Mouse (Mus musculus) MEL (cell line): ENCODE results near the gene Tmem158. TPM values are rescaled to one million over a fixed set of nuclear protein-coding genes. Genes with fewer than 3 reads are reported as not detected.

Source experiments
- DNase-seq: peaks from one replicate; pipeline ENCODE4 v3.0.0; 2011; ENCODE audit warnings: low read depth, low spot score
- H3K27ac ChIP-seq: 2 replicates; pipeline ENCODE4 v1.5.1; 2012; ENCODE audit warnings: low read depth, mild to moderate bottlenecking, control low read depth, low read length, moderate library complexity; ENCODE audit not compliant: control insufficient read depth
- H3K27me3 ChIP-seq, 2 experiments: fragments of 150-350 bp in 1 of 2; sonication (generic) in 1 of 2; 2 replicates each; pipeline ENCODE4 v1.6.1; 2012; ENCODE audit warnings: low read length in 2 of 2, mild to moderate bottlenecking in 2 of 2, improper control_type of control experiment in 1 of 2, moderate library complexity in 1 of 2; ENCODE audit not compliant: insufficient read depth in 2 of 2, control insufficient read depth in 1 of 2
- H3K36me3 ChIP-seq, 2 experiments: 2 replicates each; pipeline ENCODE4 v1.6.1; 2012 to 2014; ENCODE audit warnings: low read length in 2 of 2, improper control_type of control experiment in 1 of 2, inconsistent platforms in 1 of 2, mild to moderate bottlenecking in 1 of 2; ENCODE audit not compliant: insufficient read depth in 2 of 2, control insufficient read depth in 1 of 2
- H3K4me1 ChIP-seq, 2 experiments: fragments of 150-350 bp in 1 of 2; sonication (generic) in 1 of 2; 2 replicates each; pipeline ENCODE4 v1.6.1; 2012; ENCODE audit warnings: low read length in 2 of 2, improper control_type of control experiment in 1 of 2, mild to moderate bottlenecking in 1 of 2; ENCODE audit not compliant: insufficient read depth in 2 of 2, control insufficient read depth in 1 of 2
- H3K4me3 ChIP-seq, 2 experiments: fragments of 150-350 bp in 1 of 2; sonication (generic) in 1 of 2; 2 replicates each; pipeline ENCODE4 v1.5.1; 2012; ENCODE audit warnings: low read depth in 2 of 2, low read length in 2 of 2, mild to moderate bottlenecking in 2 of 2, moderate library complexity in 2 of 2, control low read depth in 1 of 2, improper control_type of control experiment in 1 of 2; ENCODE audit not compliant: control insufficient read depth in 1 of 2, insufficient read depth in 1 of 2
- H3K79me2 ChIP-seq: 2 replicates; pipeline ENCODE4 v1.6.1; 2012; ENCODE audit warnings: mild to moderate bottlenecking, low read length, moderate library complexity; ENCODE audit not compliant: control insufficient read depth, poor library complexity, insufficient read depth
- H3K9ac ChIP-seq: 2 replicates; pipeline ENCODE4 v1.6.1; 2012; ENCODE audit warnings: low read depth, mild to moderate bottlenecking, control low read depth, low read length, moderate library complexity; ENCODE audit not compliant: control insufficient read depth, poor library complexity, severe bottlenecking
- H3K9me3 ChIP-seq: fragments of 150-350 bp; sonication (generic); replicated peaks from 2 replicates; pipeline ENCODE4 v1.6.1; 2012; ENCODE audit warnings: mild to moderate bottlenecking, low read length, improper control_type of control experiment, moderate library complexity; ENCODE audit not compliant: insufficient read depth
- CHD1 ChIP-seq: IDR thresholded peaks from 2 replicates; pipeline ENCODE4 v1.6.1; 2012; ENCODE audit warnings: low read depth, mild to moderate bottlenecking, inconsistent platforms, low read length, improper control_type of control experiment
- CHD2 ChIP-seq: IDR thresholded peaks from 2 replicates; pipeline ENCODE4 v1.6.1; 2011; ENCODE audit warnings: low read length, improper control_type of control experiment
- CTCF ChIP-seq, 3 experiments: IDR thresholded peaks in 2 of 3; conservative IDR thresholded peaks in 1 of 3; 2 replicates each; pipeline ENCODE4 v1.5.1; 2011 to 2012; ENCODE audit warnings: low read length in 3 of 3, low read depth in 2 of 3, mild to moderate bottlenecking in 2 of 3, improper control_type of control experiment in 1 of 3, inconsistent platforms in 1 of 3, mixed read lengths in 1 of 3, moderate library complexity in 1 of 3; ENCODE audit not compliant: control insufficient read depth in 1 of 3, insufficient read depth in 1 of 3, poor library complexity in 1 of 3, severe bottlenecking in 1 of 3
- E2F4 ChIP-seq: IDR thresholded peaks from 2 replicates; pipeline ENCODE4 v1.6.1; 2011; ENCODE audit warnings: low read depth, low read length, improper control_type of control experiment, borderline replicate concordance
- GATA1 ChIP-seq: IDR thresholded peaks from 2 replicates; pipeline ENCODE4 v1.6.1; 2011; ENCODE audit warnings: low read depth, low read length, improper control_type of control experiment
- KAT2A ChIP-seq: conservative IDR thresholded peaks from 2 replicates; pipeline ENCODE4 v1.6.1; 2012; ENCODE audit warnings: low read depth, low read length, improper control_type of control experiment, inconsistent platforms
- MEF2A ChIP-seq: IDR thresholded peaks from 2 replicates; pipeline ENCODE4 v1.6.1; 2014; ENCODE audit warnings: low read depth, mild to moderate bottlenecking, inconsistent platforms, low read length, improper control_type of control experiment; ENCODE audit not compliant: poor library complexity, insufficient replicate concordance, severe bottlenecking; ENCODE audit errors: extremely low read depth
- NELFE ChIP-seq: IDR thresholded peaks from 2 replicates; pipeline ENCODE4 v1.6.1; 2011; ENCODE audit warnings: low read depth, low read length, improper control_type of control experiment
- NRF1 ChIP-seq: IDR thresholded peaks from 2 replicates; pipeline ENCODE4 v1.6.1; 2014; ENCODE audit warnings: low read depth, mild to moderate bottlenecking, inconsistent platforms, low read length, improper control_type of control experiment, moderate library complexity; ENCODE audit not compliant: poor library complexity, insufficient read depth, severe bottlenecking
- RCOR1 ChIP-seq: IDR thresholded peaks from 2 replicates; pipeline ENCODE4 v1.6.1; 2012; ENCODE audit warnings: low read depth, mild to moderate bottlenecking, inconsistent platforms, low read length, improper control_type of control experiment
- TAL1 ChIP-seq: IDR thresholded peaks from 2 replicates; pipeline ENCODE4 v1.6.1; 2012; ENCODE audit warnings: mild to moderate bottlenecking, inconsistent platforms, low read length, moderate library complexity, mixed read lengths
- TBP ChIP-seq: IDR thresholded peaks from 2 replicates; pipeline ENCODE4 v1.8.0; 2011; ENCODE audit warnings: low read depth, low read length, improper control_type of control experiment
- TCF12 ChIP-seq: IDR thresholded peaks from 2 replicates; pipeline ENCODE4 v1.6.1; 2014; ENCODE audit warnings: low read depth, mild to moderate bottlenecking, inconsistent platforms, low read length, improper control_type of control experiment, moderate library complexity
- USF1 ChIP-seq: IDR thresholded peaks from 2 replicates; pipeline ENCODE4 v1.6.1; 2014; ENCODE audit warnings: low read depth, mild to moderate bottlenecking, inconsistent platforms, low read length, improper control_type of control experiment, moderate library complexity
- USF2 ChIP-seq, 2 experiments: IDR thresholded peaks; 2 replicates each; pipeline ENCODE4 v1.6.1; 2011 to 2012; ENCODE audit warnings: improper control_type of control experiment in 2 of 2, low read length in 2 of 2, borderline replicate concordance in 1 of 2, inconsistent platforms in 1 of 2, low read depth in 1 of 2, mild to moderate bottlenecking in 1 of 2; ENCODE audit not compliant: insufficient read depth in 1 of 2
- ZC3H11A ChIP-seq: IDR thresholded peaks from 2 replicates; pipeline ENCODE4 v1.6.1; 2012; ENCODE audit warnings: low read depth, mild to moderate bottlenecking, inconsistent platforms, low read length, improper control_type of control experiment
- ZNF384 ChIP-seq: IDR thresholded peaks from 2 replicates; pipeline ENCODE4 v1.6.1; 2012; ENCODE audit warnings: low read depth, mild to moderate bottlenecking, inconsistent platforms, low read length, improper control_type of control experiment
- polyA plus RNA-seq, 2 experiments: library from polyadenylated mRNA; stranded (reverse) in 1 of 2; unstranded in 1 of 2; fragments of >175 nt in 1 of 2; fragments of >200 nt in 1 of 2; gene quantifications; 2 replicates each; pipeline versions ENCODE4 v1.2.1 to v1.2.4; 2012; ENCODE audit warnings: low replicate concordance in 2 of 2, low read depth in 1 of 2; ENCODE audit not compliant: insufficient read length in 2 of 2, insufficient read depth in 1 of 2, missing spikeins in 1 of 2
- total RNA-seq: library from RNA; depleted of rRNA; stranded (reverse); fragments of 300-350 nt; gene quantifications from 2 replicates; pipeline ENCODE4 v1.2.3, GENCODE M21; 2012

Tmem158 gene
- total and polyA plus RNA-seq, 3 experiments = 5.0 to 10.1 TPM; not detected in 1

DNA sequence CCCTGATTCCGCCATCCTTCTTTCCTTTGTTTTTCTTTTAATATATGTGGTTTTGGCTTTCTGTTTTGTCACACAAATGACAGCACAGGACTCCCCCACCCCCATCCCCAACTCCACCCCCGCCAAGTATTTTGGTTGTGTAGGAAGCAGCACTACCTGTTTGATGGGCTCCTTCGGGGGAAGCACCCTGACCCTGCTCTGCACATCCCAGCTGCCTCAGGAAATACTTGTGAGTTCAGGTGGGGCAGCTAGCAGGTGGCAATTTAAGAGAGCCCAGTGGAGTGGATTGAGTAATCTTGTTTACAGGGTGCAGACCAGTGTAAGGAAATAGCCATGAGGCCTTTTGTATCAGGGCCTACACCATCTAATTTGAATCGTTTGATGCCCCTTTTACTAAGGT is 30.7 kb downstream of the Tmem158 start:
- no peaks in the 10 kb centered on the region for H3K79me2 ChIP-seq
- H3K9me3 ChIP-seq = no peaks in the 10 kb centered on the region
- TF ChIP-seq CTCF (IDR thresholded peaks at IDR 0.05 in 2 of 3, conservative IDR thresholded peaks at IDR 0.05 in 1 of 3; ENCODE audit: control insufficient read depth in 1 of 3, insufficient read depth in 1 of 3, low read depth in 2 of 3, low read length in 3 of 3, poor library complexity in 1 of 3, severe bottlenecking in 1 of 3) = no peak
- TF ChIP-seq GATA1 = no peak
- TF ChIP-seq NELFE = no peak
- TF ChIP-seq E2F4 = no peak
- TF ChIP-seq TBP = no peak
- TF ChIP-seq MEF2A = no peak
- TF ChIP-seq RCOR1 = no peak
- TF ChIP-seq CHD1 = no peak
- no peak for TF ChIP-seq NRF1
- no peak for TF ChIP-seq CHD2
- TF ChIP-seq USF1 = no peak
- TF ChIP-seq ZC3H11A = no peak
- H3K4me1 ChIP-seq = peaks cover 4 to 15% of the 10 kb centered on the region in 2 experiments
- H3K27ac ChIP-seq = no peak overlapping the region
- peaks cover 0 to 11% of the 10 kb centered on the region in 2 experiments; a peak in 2 of 4 replicates for H3K36me3 ChIP-seq
- H3K4me3 ChIP-seq = no peak overlapping the region
- no peak for DNase-seq
- no peaks in the 10 kb centered on the region for H3K27me3 ChIP-seq
- H3K9ac ChIP-seq = no peak overlapping the region

DNA sequence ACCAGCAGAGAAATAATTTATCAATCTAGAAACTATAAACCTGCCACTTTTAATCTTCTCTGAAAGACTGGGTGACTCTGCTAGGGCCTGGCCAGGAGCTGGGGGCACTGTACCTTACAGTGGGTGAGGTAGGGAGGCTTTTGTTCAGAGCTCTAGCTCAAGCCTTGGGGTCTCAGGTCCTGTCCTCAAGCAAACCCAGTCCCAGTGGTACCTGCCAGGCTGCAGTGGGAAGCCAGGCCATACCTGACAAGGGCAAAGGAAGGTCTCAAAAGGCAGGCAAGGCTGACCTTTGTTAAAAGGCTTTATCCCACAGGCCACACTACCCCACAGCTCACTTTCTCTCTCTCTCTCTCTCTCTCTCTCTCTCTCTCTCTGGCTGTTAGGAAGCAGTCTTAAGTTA is 31.9 kb downstream of the Tmem158 start:
- DNase-seq = no peak
- peaks cover 0 to 11% of the 10 kb centered on the region in 2 experiments; a peak in 2 of 4 replicates for H3K36me3 ChIP-seq
- H3K4me1 ChIP-seq = peaks cover 4 to 17% of the 10 kb centered on the region in 2 experiments
- H3K27ac ChIP-seq = no peak overlapping the region
- no peak overlapping the region for H3K9ac ChIP-seq
- no peaks in the 10 kb centered on the region for H3K9me3 ChIP-seq
- no peak for TF ChIP-seq USF2 (IDR thresholded peaks at IDR 0.05; ENCODE audit: borderline replicate concordance in 1 of 2, insufficient read depth in 1 of 2, low read depth in 1 of 2, low read length in 2 of 2)
- H3K4me3 ChIP-seq = no peak overlapping the region
- no peaks in the 10 kb centered on the region for H3K79me2 ChIP-seq
- no peaks in the 10 kb centered on the region for H3K27me3 ChIP-seq

DNA sequence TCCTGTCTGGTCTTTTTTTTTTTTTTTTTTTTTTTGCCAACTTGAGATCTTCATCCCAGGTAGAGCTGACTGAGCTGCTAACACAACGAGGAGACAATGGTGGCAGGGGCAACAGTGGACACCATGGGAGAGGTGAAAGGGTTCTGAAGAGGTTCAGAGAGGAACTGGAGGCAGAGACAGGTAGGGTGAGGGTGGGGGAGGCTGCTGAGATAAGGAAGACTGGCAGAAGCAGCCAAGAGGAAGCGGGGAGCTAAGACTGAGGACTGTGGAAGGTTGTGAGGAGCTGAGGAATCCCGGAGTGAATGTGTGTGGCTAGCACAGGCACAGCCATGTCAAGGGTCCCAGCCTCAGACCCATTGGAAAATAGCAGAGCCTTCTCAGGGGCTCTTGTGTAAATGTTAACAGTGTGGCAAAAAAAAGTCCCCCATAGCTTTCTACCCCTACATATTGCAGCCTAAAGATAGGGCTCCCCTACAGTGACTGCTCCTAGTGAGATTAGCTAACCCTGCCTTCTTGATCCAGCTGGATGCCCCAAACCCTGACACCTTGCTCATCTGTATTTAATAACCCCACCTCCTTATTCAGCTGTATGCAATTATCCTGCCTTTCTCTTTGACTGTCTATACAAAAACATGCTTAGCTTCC is 33.3 kb downstream of the Tmem158 start:
- Histone ChIP-seq H3K36me3 (peaks cover 0 to 11% of the 10 kb centered on the region in 2 experiments; a peak in 2 of 4 replicates), H3K27ac (no peak overlapping the region), H3K27me3 (no peaks in the 10 kb centered on the region; a peak in 1 of 4 replicates), H3K4me3 (no peak overlapping the region), H3K79me2 (no peaks in the 10 kb centered on the region), H3K9me3 (no peaks in the 10 kb centered on the region), H3K4me1 (peaks cover 4 to 17% of the 10 kb centered on the region in 2 experiments), H3K9ac (no peak overlapping the region)
- TF ChIP-seq TAL1 (peak; percentile 62), KAT2A (no peak), RCOR1 (peak; percentile 35; the same call in 1 of the 2 replicates), CHD2 (no peak), ZNF384 (peak; percentile 69), TCF12 (peak; percentile 20; the same call in 1 of the 2 replicates), GATA1 (peak; percentile 13; the same call in 1 of the 2 replicates)
- peak; percentile 42 for DNase-seq
